Mouse (Mus musculus): Measurements from ENCODE around the gene Ins1. TPM values are rescaled to one million over a fixed set of nuclear protein-coding genes. Genes with fewer than 3 reads are reported as not detected.

The Ins1 gene
- polyA plus RNA-seq (2014; fragmentation: Nextera tagmentation; extraction: Ambion mirVana), result not detected in 2 replicates

- H3K36me3 ChIP-seq (ENCODE audit: insufficient read depth), result no peaks in the 10 kb centered on the region
- DNase-seq (no peak), ATAC-seq (ENCODE audit: insufficient read depth) (no peak)
- H3K4me2 ChIP-seq, result no peak within 1 kb of the TSS
- H3K4me3 ChIP-seq (ENCODE audit: low read depth, low read length), result no peak within 1 kb of the TSS
- H3K4me1 ChIP-seq (ENCODE audit: insufficient read depth), result no peaks in the 10 kb centered on the region
- TF ChIP-seq CTCF (IDR thresholded peaks at IDR 0.05; ENCODE audit: low read depth), result no peak
- H3K27me3 ChIP-seq (ENCODE audit: insufficient read depth, low read length), result no peaks in the 10 kb centered on the region
- H3K9ac ChIP-seq, result no peak within 1 kb of the TSS
- H3K27ac ChIP-seq (ENCODE audit: low read depth), result no peak within 1 kb of the TSS
- no peaks in the 10 kb centered on the region for H3K9me3 ChIP-seq (ENCODE audit: low read depth, low read length)
Measured at GRCm38 (mm10) chr19:52263997-52264396, at the start of gene Ins1. TSS of gene Ins1 (plus strand) at chr19:52264297.
